Mouse (Mus musculus): ENCODE measurements around the gene Gpc4. TPM values are rescaled to one million over a fixed set of nuclear protein-coding genes. Genes with fewer than 3 reads are reported as not detected.

Gpc4 gene
- total and polyA plus RNA-seq, 3 experiments, result not detected

DNA sequence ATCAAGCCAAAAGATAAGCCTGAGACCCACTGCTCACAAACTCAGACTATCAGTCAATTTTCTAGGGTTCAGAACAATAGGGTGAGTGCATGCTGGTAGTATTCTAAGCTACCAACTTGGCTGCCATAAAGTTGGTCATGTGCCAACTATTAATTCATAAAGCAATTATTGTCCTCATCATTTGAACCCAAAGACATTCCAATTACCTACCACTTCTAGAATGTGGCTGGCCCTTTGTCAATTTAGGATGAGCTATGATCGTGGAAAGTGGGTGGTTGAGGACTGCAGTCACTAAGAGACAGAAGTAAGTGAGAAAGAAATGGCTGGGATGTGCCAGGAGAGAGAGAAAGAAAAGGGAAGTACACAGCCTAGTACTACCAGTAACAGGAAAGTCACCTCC, 61.3 kb downstream of the Gpc4 start:
- DNase-seq (ENCODE audit: extremely low read depth), result no peak
- Histone ChIP-seq H3K9me3 (replicated peaks; ENCODE audit: low read length) (no peaks in the 10 kb centered on the region), H3K9ac (ENCODE audit: insufficient read depth, low read depth) (no peak overlapping the region), H3K4me2 (ENCODE audit: insufficient read depth, low read depth, poor library complexity, severe bottlenecking) (no peak overlapping the region), H3K36me3 (replicated peaks in 1 of 2; ENCODE audit: control insufficient read depth in 1 of 2, insufficient read depth in 1 of 2, low read length in 1 of 2) (no peaks in the 10 kb centered on the region), H3K27me3 (replicated peaks) (no peaks in the 10 kb centered on the region), H3K4me3 (replicated peaks in 1 of 3; ENCODE audit: low read depth in 2 of 3, low read length in 2 of 3, poor library complexity in 1 of 3) (no peak overlapping the region), H3K79me2 (replicated peaks; ENCODE audit: control insufficient read depth, extremely low read depth, insufficient read depth, poor library complexity, severe bottlenecking) (no peaks in the 10 kb centered on the region), H3K4me1 (ENCODE audit: control insufficient read depth in 1 of 2, insufficient read depth in 2 of 2) (no peaks in the 10 kb centered on the region), H3K27ac (ENCODE audit: insufficient read depth, low read depth) (no peak overlapping the region)
- TF ChIP-seq PAX5 (IDR thresholded peaks at IDR 0.05; ENCODE audit: low read length), result no peak
- no peak for TF ChIP-seq MXI1 (IDR thresholded peaks at IDR 0.05; ENCODE audit: low read depth, low read length)
- no peak for TF ChIP-seq KAT2A (IDR thresholded peaks at IDR 0.05; ENCODE audit: insufficient replicate concordance, low read length)
- TF ChIP-seq ZKSCAN1 (IDR thresholded peaks at IDR 0.05; ENCODE audit: borderline replicate concordance, low read depth, low read length), result no peak
- TF ChIP-seq EP300 (IDR thresholded peaks at IDR 0.05; ENCODE audit: low read length), result no peak
- no peak for TF ChIP-seq BHLHE40 (IDR thresholded peaks at IDR 0.05; ENCODE audit: low read depth, low read length)
- TF ChIP-seq NELFE (IDR thresholded peaks at IDR 0.05; ENCODE audit: low read depth, low read length), result no peak
- no peak for TF ChIP-seq ZC3H11A (IDR thresholded peaks at IDR 0.05; ENCODE audit: low read depth, low read length)
- no peak for TF ChIP-seq NRF1 (IDR thresholded peaks at IDR 0.05; ENCODE audit: low read depth, low read length)
- no peak for TF ChIP-seq ZMIZ1 (IDR thresholded peaks at IDR 0.05; ENCODE audit: low read depth, low read length)
- TF ChIP-seq E2F4 (IDR thresholded peaks at IDR 0.05; ENCODE audit: insufficient replicate concordance, low read depth, low read length), result no peak
- no peak for TF ChIP-seq TCF12 (IDR thresholded peaks at IDR 0.05; ENCODE audit: low read depth, low read length)
- no peak for TF ChIP-seq UBTF (IDR thresholded peaks at IDR 0.05; ENCODE audit: low read depth, low read length)
- TF ChIP-seq IRF4 (IDR thresholded peaks at IDR 0.05; ENCODE audit: low read depth, low read length), result no peak
- no peak for TF ChIP-seq HCFC1 (IDR thresholded peaks at IDR 0.05; ENCODE audit: low read depth, low read length)
- TF ChIP-seq MAX (IDR thresholded peaks at IDR 0.05; ENCODE audit: low read length), result no peak
- TF ChIP-seq SMC3 (IDR thresholded peaks at IDR 0.05; ENCODE audit: low read depth, low read length), result no peak
- no peak for TF ChIP-seq TBP (conservative IDR thresholded peaks at IDR 0.05; ENCODE audit: low read depth, low read length)
- in situ Hi-C loops (cut with MboI; ENCODE audit: low pct_ligation_motif_present, low pct_unique_long_range_greater_than_20kb, low sequenced_read_pairs), result no loop called here
- dilution Hi-C loops (cut with MboI; ENCODE audit: extremely low pct_ligation_motif_present, extremely low pct_unique_long_range_greater_than_20kb, low sequenced_read_pairs), result no loop called here

DNA sequence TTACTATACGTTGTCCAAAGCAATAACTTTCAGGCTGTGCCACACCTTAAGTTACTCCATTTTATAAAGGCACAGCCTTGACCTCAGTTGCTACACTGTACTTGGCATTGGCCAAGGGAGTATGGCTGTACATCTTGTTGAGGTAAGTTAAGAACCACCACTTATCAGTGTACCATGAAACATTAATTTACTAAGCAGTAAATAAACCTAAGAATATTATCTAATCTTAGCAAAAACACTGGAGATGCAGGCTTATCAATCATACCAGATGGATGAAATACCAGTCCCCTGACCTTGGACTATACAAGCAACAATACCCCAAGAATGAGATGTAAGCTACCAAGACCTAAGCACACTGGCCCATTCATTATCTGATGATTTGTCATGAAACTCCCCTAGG, 63.1 kb downstream of the Gpc4 start:
- H3K4me1 ChIP-seq (ENCODE audit: control insufficient read depth in 1 of 2, insufficient read depth in 2 of 2), result no peaks in the 10 kb centered on the region
- in situ Hi-C loops (cut with MboI; ENCODE audit: low pct_ligation_motif_present, low pct_unique_long_range_greater_than_20kb, low sequenced_read_pairs), result no loop called here
- TF ChIP-seq RCOR1 (conservative IDR thresholded peaks at IDR 0.05; ENCODE audit: low read depth, low read length), result no peak
- no peak for TF ChIP-seq KAT2A (IDR thresholded peaks at IDR 0.05; ENCODE audit: insufficient replicate concordance, low read length)
- TF ChIP-seq USF2 (conservative IDR thresholded peaks at IDR 0.05; ENCODE audit: low read depth, low read length), result no peak
- no peak for TF ChIP-seq NELFE (IDR thresholded peaks at IDR 0.05; ENCODE audit: low read depth, low read length)
- no peak for TF ChIP-seq USF1 (IDR thresholded peaks at IDR 0.05; ENCODE audit: low read depth, low read length)
- no peak for TF ChIP-seq CHD2 (IDR thresholded peaks at IDR 0.05; ENCODE audit: low read length)
- no peak for TF ChIP-seq MYC (IDR thresholded peaks at IDR 0.05; ENCODE audit: low read depth, low read length)
- no peak for TF ChIP-seq ZMIZ1 (IDR thresholded peaks at IDR 0.05; ENCODE audit: low read depth, low read length)
- no peaks in the 10 kb centered on the region for H3K27me3 ChIP-seq (replicated peaks)
- H3K36me3 ChIP-seq (replicated peaks in 1 of 2; ENCODE audit: control insufficient read depth in 1 of 2, insufficient read depth in 1 of 2, low read length in 1 of 2), result no peaks in the 10 kb centered on the region
- H3K79me2 ChIP-seq (replicated peaks; ENCODE audit: control insufficient read depth, extremely low read depth, insufficient read depth, poor library complexity, severe bottlenecking), result no peaks in the 10 kb centered on the region
- H3K4me2 ChIP-seq (ENCODE audit: insufficient read depth, low read depth, poor library complexity, severe bottlenecking), result no peak overlapping the region
- H3K9ac ChIP-seq (ENCODE audit: insufficient read depth, low read depth), result no peak overlapping the region
- H3K27ac ChIP-seq (ENCODE audit: insufficient read depth, low read depth), result no peak overlapping the region
- dilution Hi-C loops (cut with MboI; ENCODE audit: extremely low pct_ligation_motif_present, extremely low pct_unique_long_range_greater_than_20kb, low sequenced_read_pairs), result no loop called here
- no peak for DNase-seq (ENCODE audit: extremely low read depth)
- no peak overlapping the region for H3K4me3 ChIP-seq (replicated peaks in 1 of 3; ENCODE audit: low read depth in 2 of 3, low read length in 2 of 3, poor library complexity in 1 of 3)
- no peaks in the 10 kb centered on the region for H3K9me3 ChIP-seq (replicated peaks; ENCODE audit: low read length)
